Mouse (Mus musculus) testis, adult 2 months (tissue): ENCODE measurements around the gene Tns1. TPM values are rescaled to one million over a fixed set of nuclear protein-coding genes. Genes with fewer than 3 reads are reported as not detected.

Experiments used
- H3K27ac ChIP-seq: fragments of 200-500 bp; 2 replicates; pipeline ENCODE4 v1.5.1; 2012; ENCODE audit warnings: low read depth, low read length; ENCODE audit not compliant: control insufficient read depth, insufficient read depth
- H3K27me3 ChIP-seq: fragments of 200-500 bp; 2 replicates; pipeline ENCODE4 v1.6.1; 2012; ENCODE audit warnings: mild to moderate bottlenecking, low read length, moderate library complexity; ENCODE audit not compliant: control insufficient read depth, insufficient read depth
- H3K36me3 ChIP-seq: fragments of 200-500 bp; 2 replicates; pipeline ENCODE4 v1.6.1; 2012; ENCODE audit warnings: mild to moderate bottlenecking, low read length; ENCODE audit not compliant: control insufficient read depth, insufficient read depth
- H3K4me1 ChIP-seq: fragments of 200-500 bp; 2 replicates; pipeline ENCODE4 v1.6.1; 2012; ENCODE audit warnings: low read length; ENCODE audit not compliant: control insufficient read depth, insufficient read depth
- H3K4me3 ChIP-seq: fragments of 200-500 bp; 2 replicates; pipeline ENCODE4 v1.5.1; 2012; ENCODE audit warnings: low read depth, mild to moderate bottlenecking, low read length, moderate library complexity, mixed read lengths; ENCODE audit not compliant: control insufficient read depth
- CTCF ChIP-seq: fragments of 200-500 bp; IDR thresholded peaks from 2 replicates; pipeline ENCODE4 v1.5.1; 2012; ENCODE audit warnings: low read depth, mild to moderate bottlenecking, inconsistent platforms, low read length, moderate library complexity; ENCODE audit not compliant: control insufficient read depth, insufficient read depth, insufficient replicate concordance
- POLR2A ChIP-seq: fragments of 200-500 bp; IDR thresholded peaks from 2 replicates; pipeline ENCODE4 v1.6.1; 2012; ENCODE audit warnings: low read depth, mild to moderate bottlenecking, inconsistent platforms, low read length, moderate library complexity; ENCODE audit not compliant: control insufficient read depth
- polyA plus RNA-seq: library from polyadenylated mRNA; depleted of rRNA; stranded (reverse); fragments of >200 nt; gene quantifications from 2 replicates; pipeline ENCODE4 v1.2.3, GENCODE M21; 2012

The Tns1 gene
- polyA plus RNA-seq, 1 experiment, result 422 TPM

GRCm38 (mm10) chr1:73911981-73912380 lies 212.3 kb downstream of the Tns1 start:
- Histone ChIP-seq H3K4me3 (no peak overlapping the region), H3K4me1 (peaks cover 20% of the 10 kb centered on the region), H3K36me3 (no peaks in the 10 kb centered on the region), H3K27ac (no peak overlapping the region), H3K27me3 (no peaks in the 10 kb centered on the region)
- no peak for TF ChIP-seq CTCF
- TF ChIP-seq POLR2A, result no peak

- Histone ChIP-seq H3K4me3 (no peak overlapping the region), H3K27me3 (no peaks in the 10 kb centered on the region), H3K4me1 (peaks cover 23% of the 10 kb centered on the region), H3K27ac (no peak overlapping the region), H3K36me3 (no peaks in the 10 kb centered on the region)
- TF ChIP-seq CTCF (no peak), POLR2A (no peak)
Observed at GRCm38 (mm10) chr1:73910701-73911100, 213.5 kb downstream of the Tns1 start.

GRCm38 (mm10) chr1:73910111-73910510 lies 214.1 kb downstream of the Tns1 start:
- no peaks in the 10 kb centered on the region for H3K27me3 ChIP-seq
- TF ChIP-seq CTCF (no peak), POLR2A (no peak)
- H3K4me1 ChIP-seq, result peaks cover 24% of the 10 kb centered on the region
- H3K4me3 ChIP-seq, result no peak overlapping the region
- H3K27ac ChIP-seq, result no peak overlapping the region
- H3K36me3 ChIP-seq, result no peaks in the 10 kb centered on the region

GRCm38 (mm10) chr1:73909191-73909983 lies 214.9 kb downstream of the Tns1 start:
- peaks cover 23% of the 10 kb centered on the region for H3K4me1 ChIP-seq
- no peak overlapping the region for H3K27ac ChIP-seq
- no peaks in the 10 kb centered on the region for H3K36me3 ChIP-seq
- no peak overlapping the region for H3K4me3 ChIP-seq
- TF ChIP-seq CTCF (no peak), POLR2A (no peak)
- H3K27me3 ChIP-seq, result no peaks in the 10 kb centered on the region

- Histone ChIP-seq H3K4me3 (no peak overlapping the region), H3K27ac (no peak overlapping the region)
- no peak for TF ChIP-seq POLR2A
- TF ChIP-seq CTCF, result no peak
Observed at GRCm38 (mm10) chr1:73908081-73908960, 215.9 kb downstream of the Tns1 start.

GRCm38 (mm10) chr1:73907166-73907565 lies 217.1 kb downstream of the Tns1 start:
- no peak for TF ChIP-seq CTCF
- no peak for TF ChIP-seq POLR2A
- no peaks in the 10 kb centered on the region for H3K27me3 ChIP-seq
- H3K4me3 ChIP-seq, result no peak overlapping the region
- no peaks in the 10 kb centered on the region for H3K36me3 ChIP-seq
- no peak overlapping the region for H3K27ac ChIP-seq
- peaks cover 18% of the 10 kb centered on the region for H3K4me1 ChIP-seq

More at GRCm38 (mm10) chr1:73908081-73908960, 215.9 kb downstream of the Tns1 start:
- H3K36me3 ChIP-seq, result no peaks in the 10 kb centered on the region
- peaks cover 14% of the 10 kb centered on the region for H3K4me1 ChIP-seq
- no peaks in the 10 kb centered on the region for H3K27me3 ChIP-seq

- Histone ChIP-seq H3K4me1 (peaks cover 22% of the 10 kb centered on the region), H3K4me3 (no peak overlapping the region), H3K27me3 (no peaks in the 10 kb centered on the region), H3K36me3 (no peaks in the 10 kb centered on the region), H3K27ac (no peak overlapping the region)
- TF ChIP-seq POLR2A (no peak), CTCF (no peak)
Observed at GRCm38 (mm10) chr1:73906376-73906775, 217.9 kb downstream of the Tns1 start.
